ENCODE assay signal across 11 mouse cellular contexts in the genomic region with DNA sequence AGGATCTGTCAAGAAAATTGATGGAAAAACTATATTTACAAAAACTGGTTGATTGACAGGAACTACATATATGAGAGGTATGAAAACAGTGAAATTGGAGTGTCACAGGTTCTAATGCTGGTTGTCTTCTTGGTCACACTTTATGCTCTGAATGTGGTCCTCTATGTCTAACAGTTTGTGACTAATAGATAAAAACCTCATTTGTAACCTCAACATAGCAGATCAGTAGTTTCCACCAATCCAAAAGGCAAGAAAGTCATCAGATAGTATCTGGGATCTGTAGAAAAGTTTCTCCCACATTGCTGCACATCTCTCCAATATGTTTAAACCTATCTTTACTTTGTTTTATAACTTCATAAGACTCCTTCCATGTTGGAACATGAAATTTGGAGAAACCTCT. TPM values are rescaled to one million over a fixed set of nuclear protein-coding genes. Genes with fewer than 3 reads are reported as not detected.
DNase-seq lines count a peak whose midpoint lies in the region; ATAC-seq lines count a peak whose summit lies in the region.
"Had no signal": no experiment of that assay in that cellular context is flagged by ENCODE, and none has a peak within 500 bp of the region (broad histone marks: within the 10 kb centered on the region; RNA-seq: fewer than 3 reads in every experiment).

No protein-coding gene starts in this region.

- no peaks in the 10 kb centered on the region for H3K27me3 ChIP-seq in liver, embryonic 11.5 days (replicated peaks; ENCODE audit: control insufficient read depth, insufficient read depth, low read length)
- H3K27me3 ChIP-seq in embryonic facial prominence, embryonic 12.5 days: no peaks in the 10 kb centered on the region
- H3K27me3 ChIP-seq in liver, embryonic 13.5 days: no peaks in the 10 kb centered on the region

- peak overlapping the region; percentile 97 for H3K27ac ChIP-seq in liver, embryonic 11.5 days (ENCODE audit: low read depth, low read length)
- peak overlapping the region; percentile 96 for H3K27ac ChIP-seq in embryonic facial prominence, embryonic 12.5 days
- H3K27ac ChIP-seq in liver, embryonic 13.5 days: peak overlapping the region; percentile 99

- peak overlapping the region; percentile 22; the same call in 1 of the 2 replicates for H3K4me2 ChIP-seq in liver, embryonic 11.5 days
- H3K4me2 ChIP-seq in embryonic facial prominence, embryonic 12.5 days (replicated peaks): no peak overlapping the region
- H3K4me2 ChIP-seq in liver, embryonic 13.5 days: peak overlapping the region; percentile 78

- H3K9me3 ChIP-seq in liver, embryonic 11.5 days (ENCODE audit: control insufficient read depth, low read length): no peaks in the 10 kb centered on the region
- H3K9me3 ChIP-seq in embryonic facial prominence, embryonic 12.5 days: no peaks in the 10 kb centered on the region
- H3K9me3 ChIP-seq in liver, embryonic 13.5 days (replicated peaks): no peaks in the 10 kb centered on the region

- H3K4me3 ChIP-seq in liver, embryonic 11.5 days (ENCODE audit: low read depth, low read length): no peak overlapping the region
- H3K4me3 ChIP-seq in embryonic facial prominence, embryonic 12.5 days: no peak overlapping the region
- H3K4me3 ChIP-seq in liver, embryonic 13.5 days (replicated peaks): peak overlapping the region; percentile 58

- ATAC-seq in liver, embryonic 11.5 days (replicated peaks; ENCODE audit: low FRiP score): no peak
- no peak for ATAC-seq in embryonic facial prominence, embryonic 12.5 days (ENCODE audit: insufficient number of reproducible peaks, insufficient read depth, low FRiP score, low TSS enrichment)
- no peak for ATAC-seq in liver, embryonic 13.5 days (ENCODE audit: low read depth)

- DNase-seq in liver, embryonic 11.5 days (ENCODE audit: low spot score): no peak
- DNase-seq in liver (no peak), MEL-GATA-1-ER (ENCODE audit: extremely low read depth, low read depth) (peak; percentile 50)
- no peak for DNase-seq in liver, embryonic 13.5 days
- no peak for DNase-seq in cerebellum, adult 18-20 months
- no peak for DNase-seq in layer of hippocampus, postnatal 36 days
- DNase-seq: adrenal gland, postnatal 36 days; kidney, postnatal 4 days; midbrain, embryonic 14.5 days had no signal

- H3K36me3 ChIP-seq in liver, embryonic 11.5 days (ENCODE audit: control insufficient read depth, insufficient read depth, low read length): no peaks in the 10 kb centered on the region
- H3K36me3 ChIP-seq in embryonic facial prominence, embryonic 12.5 days: no peaks in the 10 kb centered on the region
- 0 out of 2 replicates have a peak, but pooled peaks cover 4% of the 10 kb centered on the region for H3K36me3 ChIP-seq in liver, embryonic 13.5 days

- H3K9ac ChIP-seq in liver, embryonic 11.5 days (ENCODE audit: low read depth, low read length): peak overlapping the region; percentile 66
- no peak overlapping the region for H3K9ac ChIP-seq in embryonic facial prominence, embryonic 12.5 days
- peak overlapping the region; percentile 83 for H3K9ac ChIP-seq in liver, embryonic 13.5 days

- H3K4me1 ChIP-seq in liver, embryonic 11.5 days (replicated peaks; ENCODE audit: control insufficient read depth, insufficient read depth, low read length): peaks cover 11% of the 10 kb centered on the region
- peaks cover 20% of the 10 kb centered on the region for H3K4me1 ChIP-seq in embryonic facial prominence, embryonic 12.5 days
- H3K4me1 ChIP-seq in liver, embryonic 13.5 days (replicated peaks): peaks cover 38% of the 10 kb centered on the region

RNA-seq across cellular contexts. Expression of gene Hist1h4k, which starts 1.1 kb away (rescaled TPM):
- 2.4 and 5.1 TPM in 2 replicates for polyA plus RNA-seq in liver, embryonic 11.5 days (2014; fragmentation: Nextera tagmentation; extraction: Ambion mirVana)
- 4.7 and 8.9 TPM in 2 replicates for polyA plus RNA-seq in embryonic facial prominence, embryonic 12.5 days (2016; fragmentation: Nextera tagmentation; extraction: Ambion mirVana)
- polyA plus RNA-seq in liver, embryonic 13.5 days (2015; fragmentation: Nextera tagmentation; extraction: Ambion mirVana): 2.8 and 5.6 TPM in 2 replicates
- total RNA-seq in layer of hippocampus, postnatal 36 days (2021): 100 to 1,000 TPM; 266 to 292 TPM
- polyA plus RNA-seq: midbrain, embryonic 14.5 days had no signal

RNA-seq across cellular contexts. Expression of gene Hist1h2ak, which starts 2.2 kb away (rescaled TPM):
- polyA plus RNA-seq in liver, embryonic 11.5 days (2014; fragmentation: Nextera tagmentation; extraction: Ambion mirVana): 7.6 and 7.7 TPM in 2 replicates
- polyA plus RNA-seq in embryonic facial prominence, embryonic 12.5 days (2016; fragmentation: Nextera tagmentation; extraction: Ambion mirVana): 37.1 and 46.3 TPM in 2 replicates
- 30.8 and 91.0 TPM in 2 replicates for polyA plus RNA-seq in liver, embryonic 13.5 days (2015; fragmentation: Nextera tagmentation; extraction: Ambion mirVana)
- total RNA-seq in layer of hippocampus, postnatal 36 days (2021): 10 to 100 TPM; 13.2 to 18.7 TPM
- total RNA-seq: gastrocnemius, adult 18-20 months had no signal

RNA-seq across cellular contexts. Expression of gene Hist1h2bn, which starts 2.5 kb away (rescaled TPM):
- polyA plus RNA-seq in liver, embryonic 11.5 days (2014; fragmentation: Nextera tagmentation; extraction: Ambion mirVana): 1.9 and 2.0 TPM in 2 replicates
- 4.1 and 4.3 TPM in 2 replicates for polyA plus RNA-seq in embryonic facial prominence, embryonic 12.5 days (2016; fragmentation: Nextera tagmentation; extraction: Ambion mirVana)
- 4.4 and 14.4 TPM in 2 replicates for polyA plus RNA-seq in liver, embryonic 13.5 days (2015; fragmentation: Nextera tagmentation; extraction: Ambion mirVana)
- 10 to 100 TPM in 1 of 2 experiments, 1 to 10 TPM in 1; 5.4 to 10.8 TPM for total RNA-seq in layer of hippocampus, postnatal 36 days (2021)

RNA-seq across cellular contexts. Expression of gene Hist1h4j, which starts 16.6 kb away (rescaled TPM):
- 0.80 and 1.1 TPM in 2 replicates for polyA plus RNA-seq in liver, embryonic 11.5 days (2014; fragmentation: Nextera tagmentation; extraction: Ambion mirVana)
- 1.6 and 1.9 TPM in 2 replicates for polyA plus RNA-seq in embryonic facial prominence, embryonic 12.5 days (2016; fragmentation: Nextera tagmentation; extraction: Ambion mirVana)
- polyA plus RNA-seq in liver, embryonic 13.5 days (2015; fragmentation: Nextera tagmentation; extraction: Ambion mirVana): 0.41 and 0.81 TPM in 2 replicates
- 10 to 100 TPM; 15.7 to 17.9 TPM for total RNA-seq in layer of hippocampus, postnatal 36 days (2021)

RNA-seq across cellular contexts. Expression of gene Hist1h1b, which starts 29.0 kb away (rescaled TPM):
- polyA plus RNA-seq in liver, embryonic 11.5 days (2014; fragmentation: Nextera tagmentation; extraction: Ambion mirVana): 19.0 and 20.4 TPM in 2 replicates
- polyA plus RNA-seq in embryonic facial prominence, embryonic 12.5 days (2016; fragmentation: Nextera tagmentation; extraction: Ambion mirVana): 35.1 and 35.4 TPM in 2 replicates
- polyA plus RNA-seq in liver, embryonic 13.5 days (2015; fragmentation: Nextera tagmentation; extraction: Ambion mirVana): 37.3 and 37.6 TPM in 2 replicates
- 1 to 10 TPM; 6.4 to 8.5 TPM for total RNA-seq in layer of hippocampus, postnatal 36 days (2021)
